Mouse (Mus musculus) urinary bladder, adult 2 months (tissue): ENCODE data around the gene Nfe2l3. TPM values are rescaled to one million over a fixed set of nuclear protein-coding genes. Genes with fewer than 3 reads are reported as not detected.
"Not testable (repeated sequence)": the region's sequence is repeated elsewhere in the genome, so short reads cannot be mapped to it uniquely, and the experiment has no call there.

Experiments
- DNase-seq: peaks from one replicate; pipeline ENCODE4 v3.0.0; 2022; ENCODE audit warnings: low spot score
- polyA plus RNA-seq: library from polyadenylated mRNA; depleted of rRNA; stranded (reverse); fragments of >200 nt; gene quantifications from 2 replicates; pipeline ENCODE4 v1.2.3, GENCODE M21; 2012; rRNA removed

Nfe2l3 gene
- polyA plus RNA-seq, 1 experiment = 49.5 TPM

- not testable (repeated sequence) for DNase-seq
Measured at GRCm38 (mm10) chr6:51484556-51484955, 52.1 kb downstream of the Nfe2l3 start.

- no peak for DNase-seq
Measured at GRCm38 (mm10) chr6:51485646-51486045, 53.2 kb downstream of the Nfe2l3 start.

GRCm38 (mm10) chr6:51486076-51486710 is 53.7 kb downstream of the Nfe2l3 start:
- no peak for DNase-seq

- no peak for DNase-seq
Measured at GRCm38 (mm10) chr6:51486731-51487130, 54.3 kb downstream of the Nfe2l3 start.

- no peak for DNase-seq
Measured at GRCm38 (mm10) chr6:51489787-51490186, 57.3 kb downstream of the Nfe2l3 start.

GRCm38 (mm10) chr6:51497321-51498111 is 65.0 kb downstream of the Nfe2l3 start:
- no peak for DNase-seq

- no peak for DNase-seq
Measured at GRCm38 (mm10) chr6:51505671-51506070, 73.2 kb downstream of the Nfe2l3 start.

- DNase-seq = no peak
Measured at GRCm38 (mm10) chr6:51507556-51507955, 75.1 kb downstream of the Nfe2l3 start.

Other genes starting within 250 kb of the Nfe2l3 start
- gene Hnrnpa2b1, start 37.2 kb downstream of the Nfe2l3 start, polyA plus RNA-seq = 639 and 754 TPM in 2 replicates
- gene Cbx3, start 37.7 kb downstream of the Nfe2l3 start, polyA plus RNA-seq = 67.3 and 76.3 TPM in 2 replicates
- 12.3 and 14.5 TPM in 2 replicates for gene Snx10, start 91.2 kb downstream of the Nfe2l3 start, polyA plus RNA-seq